Mouse (Mus musculus): Measurements from ENCODE around the gene Atp5g2. TPM values are rescaled to one million over a fixed set of nuclear protein-coding genes. Genes with fewer than 3 reads are reported as not detected.

The Atp5g2 gene
- total and polyA plus RNA-seq, 3 experiments, result 59.4 to 513 TPM; not detected in 1

- no peaks in the 10 kb centered on the region for H3K27me3 ChIP-seq (ENCODE audit: control insufficient read depth in 1 of 2, insufficient read depth in 2 of 2, low read length in 2 of 2)
- no peak overlapping the region for H3K4me3 ChIP-seq (ENCODE audit: control insufficient read depth in 1 of 2, insufficient read depth in 1 of 2, low read depth in 2 of 2, low read length in 2 of 2)
- H3K4me1 ChIP-seq (ENCODE audit: control insufficient read depth in 1 of 2, insufficient read depth in 2 of 2, low read length in 2 of 2), result peaks cover 5 to 12% of the 10 kb centered on the region in 2 experiments; a peak in 2 of 4 replicates
- DNase-seq (ENCODE audit: low read depth, low spot score), result no peak
- no peak overlapping the region for H3K9ac ChIP-seq (ENCODE audit: control insufficient read depth, low read depth, low read length, poor library complexity, severe bottlenecking)
- TF ChIP-seq POLR2AphosphoS2 (IDR thresholded peaks at IDR 0.05; ENCODE audit: low read length) (no peak), MEF2A (IDR thresholded peaks at IDR 0.05; ENCODE audit: extremely low read depth, insufficient replicate concordance, low read depth, low read length, poor library complexity, severe bottlenecking) (no peak), CHD1 (IDR thresholded peaks at IDR 0.05; ENCODE audit: low read depth, low read length) (no peak), TAL1 (IDR thresholded peaks at IDR 0.05; ENCODE audit: low read length) (no peak), MXI1 (IDR thresholded peaks at IDR 0.05; ENCODE audit: low read depth, low read length) (no peak), HCFC1 (IDR thresholded peaks at IDR 0.05; ENCODE audit: low read depth, low read length) (no peak), MYC (IDR thresholded peaks at IDR 0.05; ENCODE audit: low read depth, low read length) (no peak), NRF1 (IDR thresholded peaks at IDR 0.05; ENCODE audit: insufficient read depth, low read depth, low read length, poor library complexity, severe bottlenecking) (no peak), TBP (IDR thresholded peaks at IDR 0.05; ENCODE audit: low read depth, low read length) (no peak), NELFE (IDR thresholded peaks at IDR 0.05; ENCODE audit: low read depth, low read length) (no peak), POLR2A (IDR thresholded peaks at IDR 0.05; ENCODE audit: control insufficient read depth in 1 of 2, insufficient read depth in 1 of 2, low read depth in 1 of 2, low read length in 2 of 2, poor library complexity in 1 of 2) (no peak), MAZ (IDR thresholded peaks at IDR 0.05; ENCODE audit: low read depth, low read length) (no peak), ETS1 (IDR thresholded peaks at IDR 0.05; ENCODE audit: low read depth, low read length) (no peak), ZKSCAN1 (IDR thresholded peaks at IDR 0.05; ENCODE audit: low read depth, low read length) (no peak)
- peaks cover 0 to 7% of the 10 kb centered on the region in 2 experiments; a peak in 2 of 4 replicates for H3K36me3 ChIP-seq (ENCODE audit: control insufficient read depth in 1 of 2, insufficient read depth in 2 of 2, low read length in 2 of 2)
- no peak overlapping the region for H3K27ac ChIP-seq (ENCODE audit: control insufficient read depth, low read depth, low read length)
- no peaks in the 10 kb centered on the region for H3K79me2 ChIP-seq (ENCODE audit: control insufficient read depth, insufficient read depth, low read length, poor library complexity)
- no peaks in the 10 kb centered on the region for H3K9me3 ChIP-seq (replicated peaks; ENCODE audit: insufficient read depth, low read length)
Observed at GRCm38 (mm10) chr15:102716132-102716531, 44.0 kb upstream of the Atp5g2 start.

GRCm38 (mm10) chr15:102707736-102708269 lies 35.7 kb upstream of the Atp5g2 start:
- DNase-seq (ENCODE audit: low read depth, low spot score), result no peak
- Histone ChIP-seq H3K9ac (ENCODE audit: control insufficient read depth, low read depth, low read length, poor library complexity, severe bottlenecking) (no peak overlapping the region), H3K4me3 (ENCODE audit: control insufficient read depth in 1 of 2, insufficient read depth in 1 of 2, low read depth in 2 of 2, low read length in 2 of 2) (no peak overlapping the region), H3K27ac (ENCODE audit: control insufficient read depth, low read depth, low read length) (no peak overlapping the region), H3K4me1 (ENCODE audit: control insufficient read depth in 1 of 2, insufficient read depth in 2 of 2, low read length in 2 of 2) (peaks cover 0 to 3% of the 10 kb centered on the region in 2 experiments; a peak in 1 of 4 replicates), H3K36me3 (ENCODE audit: control insufficient read depth in 1 of 2, insufficient read depth in 2 of 2, low read length in 2 of 2) (no peaks in the 10 kb centered on the region), H3K9me3 (replicated peaks; ENCODE audit: insufficient read depth, low read length) (no peaks in the 10 kb centered on the region), H3K79me2 (ENCODE audit: control insufficient read depth, insufficient read depth, low read length, poor library complexity) (no peaks in the 10 kb centered on the region), H3K27me3 (ENCODE audit: control insufficient read depth in 1 of 2, insufficient read depth in 2 of 2, low read length in 2 of 2) (no peaks in the 10 kb centered on the region)
- TF ChIP-seq ZNF384 (IDR thresholded peaks at IDR 0.05; ENCODE audit: low read depth, low read length), result no peak
- TF ChIP-seq MXI1 (IDR thresholded peaks at IDR 0.05; ENCODE audit: low read depth, low read length), result no peak
- TF ChIP-seq RAD21 (IDR thresholded peaks at IDR 0.05; ENCODE audit: low read depth, low read length), result no peak
- TF ChIP-seq GATA1 (IDR thresholded peaks at IDR 0.05; ENCODE audit: low read depth, low read length), result no peak
- TF ChIP-seq TBP (IDR thresholded peaks at IDR 0.05; ENCODE audit: low read depth, low read length), result no peak
- TF ChIP-seq MEF2A (IDR thresholded peaks at IDR 0.05; ENCODE audit: extremely low read depth, insufficient replicate concordance, low read depth, low read length, poor library complexity, severe bottlenecking), result no peak
- no peak for TF ChIP-seq BHLHE40 (IDR thresholded peaks at IDR 0.05; ENCODE audit: borderline replicate concordance, low read depth, low read length)
- TF ChIP-seq JUND (IDR thresholded peaks at IDR 0.05; ENCODE audit: low read depth, low read length), result no peak
- no peak for TF ChIP-seq MAZ (IDR thresholded peaks at IDR 0.05; ENCODE audit: low read depth, low read length)
- no peak for TF ChIP-seq HCFC1 (IDR thresholded peaks at IDR 0.05; ENCODE audit: low read depth, low read length)
- no peak for TF ChIP-seq MYC (IDR thresholded peaks at IDR 0.05; ENCODE audit: low read depth, low read length)
- no peak for TF ChIP-seq TCF12 (IDR thresholded peaks at IDR 0.05; ENCODE audit: low read depth, low read length)

Measured in MEL (cell line).